Mouse (Mus musculus): ENCODE measurements around the gene Fsd1.
A peak's percentile ranks its signal among the peaks of the same experiment; 100 is the strongest.

Gene Fsd1

GRCm38 (mm10) chr17:56009088-56009961 is 23.0 kb downstream of the Fsd1 start:
- peak; percentile 86 to 93 for DNase-seq (ENCODE audit: low spot score in 2 of 2)

- no peak for DNase-seq (ENCODE audit: low spot score in 2 of 2)
Observed at GRCm38 (mm10) chr17:56009962-56010240, 23.6 kb downstream of the Fsd1 start.

GRCm38 (mm10) chr17:56010255-56010654 is 23.9 kb downstream of the Fsd1 start:
- DNase-seq (ENCODE audit: low spot score in 2 of 2): no peak

GRCm38 (mm10) chr17:56010681-56011080 is 24.4 kb downstream of the Fsd1 start:
- peak; percentile 82 to 97 for DNase-seq (ENCODE audit: low spot score in 2 of 2)

- no peak for DNase-seq (ENCODE audit: low spot score in 2 of 2)
Observed at GRCm38 (mm10) chr17:56011441-56011840, 25.1 kb downstream of the Fsd1 start.

GRCm38 (mm10) chr17:56015293-56015692 is 29.0 kb downstream of the Fsd1 start:
- DNase-seq (ENCODE audit: low spot score in 2 of 2): no peak

- no peak for DNase-seq (ENCODE audit: low spot score in 2 of 2)
Observed at GRCm38 (mm10) chr17:56016382-56016781, 30.1 kb downstream of the Fsd1 start.

GRCm38 (mm10) chr17:56016793-56017785 is 30.8 kb downstream of the Fsd1 start:
- no peak for DNase-seq (ENCODE audit: low spot score in 2 of 2)

GRCm38 (mm10) chr17:56017848-56018247 is 31.5 kb downstream of the Fsd1 start:
- DNase-seq (ENCODE audit: low spot score in 2 of 2): no peak

- DNase-seq (ENCODE audit: low spot score in 2 of 2): peak; percentile 55 to 84
Observed at GRCm38 (mm10) chr17:56018347-56019131, 32.2 kb downstream of the Fsd1 start.

- DNase-seq (ENCODE audit: low spot score in 2 of 2): no peak
Observed at GRCm38 (mm10) chr17:56020400-56021084, 34.2 kb downstream of the Fsd1 start.

- peak in 1 of 2 experiments; percentile 12 for DNase-seq (ENCODE audit: low spot score in 2 of 2)
Observed at GRCm38 (mm10) chr17:56021161-56021910, 35.0 kb downstream of the Fsd1 start.

- DNase-seq (ENCODE audit: low spot score in 2 of 2): peak in 1 of 2 experiments; percentile 12
Observed at GRCm38 (mm10) chr17:56022131-56022988, 36.1 kb downstream of the Fsd1 start.

- no peak for DNase-seq (ENCODE audit: low spot score in 2 of 2)
Observed at GRCm38 (mm10) chr17:56022989-56023290, 36.6 kb downstream of the Fsd1 start.

GRCm38 (mm10) chr17:56023386-56023785 is 37.1 kb downstream of the Fsd1 start:
- DNase-seq (ENCODE audit: low spot score in 2 of 2): peak in 1 of 2 experiments; percentile 33

GRCm38 (mm10) chr17:56024476-56024875 is 38.2 kb downstream of the Fsd1 start:
- no peak for DNase-seq (ENCODE audit: low spot score in 2 of 2)

- DNase-seq (ENCODE audit: low spot score in 2 of 2): no peak
Observed at GRCm38 (mm10) chr17:56024931-56025330, 38.6 kb downstream of the Fsd1 start.

- no peak for DNase-seq (ENCODE audit: low spot score in 2 of 2)
Observed at GRCm38 (mm10) chr17:56026303-56026702, 40.0 kb downstream of the Fsd1 start.

- no peak for DNase-seq (ENCODE audit: low spot score in 2 of 2)
Observed at GRCm38 (mm10) chr17:56026881-56027280, 40.6 kb downstream of the Fsd1 start.
